Mouse (Mus musculus) ES-Bruce4 (cell line): ENCODE data around the gene Tmem260.

Experiments used
- CTCF ChIP-seq: IDR thresholded peaks from one replicate; pipeline ENCODE4 v1.8.1; 2011; ENCODE audit warnings: low read depth, low read length
- EP300 ChIP-seq: IDR thresholded peaks from 2 replicates; pipeline ENCODE4 v1.6.1; 2011; ENCODE audit warnings: low read depth, low read length; ENCODE audit not compliant: insufficient read depth
- POLR2A ChIP-seq: IDR thresholded peaks from one replicate; pipeline ENCODE4 v1.8.1; 2011; ENCODE audit warnings: low read length; ENCODE audit not compliant: insufficient read depth

GRCm38 (mm10) chr14:48445984-48446683 is at the start of gene Tmem260:
- peak; percentile 68 for TF ChIP-seq CTCF
- TF ChIP-seq POLR2A = no peak
- 0 out of 2 replicates have a peak, but pooled peaks have one; percentile 18 for TF ChIP-seq EP300
